Mouse (Mus musculus): Measurements from ENCODE around the gene Sptbn2. TPM values are rescaled to one million over a fixed set of nuclear protein-coding genes. Genes with fewer than 3 reads are reported as not detected.

Sptbn2 gene
- polyA plus RNA-seq, 1 experiment, result 57.0 TPM

DNA sequence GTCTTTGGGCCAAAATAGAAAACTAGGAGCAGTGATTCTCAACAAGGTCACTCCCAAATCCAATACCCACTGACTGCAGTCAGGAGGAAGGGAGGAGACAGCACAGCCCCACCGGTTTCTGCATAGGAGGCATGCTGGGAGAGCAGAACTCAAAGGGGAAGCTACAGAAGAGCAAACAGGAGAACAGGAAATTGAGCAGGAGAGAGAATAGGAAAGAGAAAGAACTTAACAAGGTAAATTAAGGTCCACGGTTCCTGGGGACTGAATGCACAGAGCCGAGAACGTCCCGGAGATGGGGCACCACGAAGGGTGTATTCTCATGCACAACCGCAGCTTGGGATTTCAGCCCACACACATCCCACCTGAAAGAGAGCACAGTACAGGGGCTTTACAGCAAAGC lies 74.2 kb downstream of the Sptbn2 start:
- no peak for DNase-seq (ENCODE audit: low read depth)
- no peak for TF ChIP-seq CTCF (IDR thresholded peaks at IDR 0.05; ENCODE audit: borderline replicate concordance, extremely low read depth, insufficient read depth, insufficient read length)
- no peak for TF ChIP-seq POLR2A (IDR thresholded peaks at IDR 0.05; ENCODE audit: borderline replicate concordance, extremely low read depth, insufficient read depth, insufficient read length, poor library complexity, severe bottlenecking)

DNA sequence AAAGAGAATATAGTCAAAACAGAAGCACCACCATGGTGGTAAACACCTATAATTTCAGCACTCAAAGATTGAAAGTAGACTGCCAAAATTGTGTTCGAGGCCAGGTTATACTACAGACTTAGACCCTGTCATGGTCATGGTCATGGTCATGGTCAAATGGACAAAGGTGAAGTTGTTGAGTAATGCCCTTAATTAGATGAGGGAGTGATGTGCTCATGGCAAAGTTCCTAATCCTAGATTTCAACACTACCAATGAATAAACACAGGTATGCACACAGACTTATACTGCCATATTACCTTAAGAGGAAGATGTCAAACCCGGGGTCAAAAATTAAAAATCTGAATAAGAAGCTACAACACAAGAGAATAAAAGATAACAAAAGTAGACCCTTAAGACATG lies 75.3 kb downstream of the Sptbn2 start:
- TF ChIP-seq POLR2A (IDR thresholded peaks at IDR 0.05; ENCODE audit: borderline replicate concordance, extremely low read depth, insufficient read depth, insufficient read length, poor library complexity, severe bottlenecking) (no peak), CTCF (IDR thresholded peaks at IDR 0.05; ENCODE audit: borderline replicate concordance, extremely low read depth, insufficient read depth, insufficient read length) (no peak)
- DNase-seq (ENCODE audit: low read depth), result no peak

DNA sequence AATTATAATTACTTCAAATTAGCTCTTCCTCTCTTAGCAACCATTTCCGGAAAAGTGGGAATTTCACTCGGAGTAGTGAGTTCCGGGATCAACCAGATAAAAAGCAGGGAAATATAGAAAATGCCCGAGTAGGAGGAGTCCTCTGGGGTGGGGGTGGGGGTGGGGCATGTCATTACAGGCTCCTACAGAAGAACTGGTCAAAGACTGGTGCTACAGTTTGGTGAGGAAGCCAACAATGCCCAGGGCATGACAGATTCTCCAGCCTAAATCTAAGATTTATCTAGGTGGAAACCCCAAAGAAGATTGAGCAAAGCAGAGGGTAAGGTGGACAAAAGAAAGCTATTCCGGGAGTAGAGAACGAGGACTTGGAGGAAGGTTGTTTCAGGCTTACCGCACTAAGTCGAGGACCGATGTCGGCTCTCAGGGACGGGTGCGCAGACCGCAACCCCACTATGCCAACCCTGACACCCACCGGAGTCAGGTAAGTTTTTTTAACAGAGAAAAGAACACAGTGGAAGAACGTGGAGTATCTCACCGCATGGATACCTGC lies 82.4 kb downstream of the Sptbn2 start:
- no peak for DNase-seq (ENCODE audit: low read depth)
- TF ChIP-seq CTCF (IDR thresholded peaks at IDR 0.05; ENCODE audit: borderline replicate concordance, extremely low read depth, insufficient read depth, insufficient read length) (no peak), POLR2A (IDR thresholded peaks at IDR 0.05; ENCODE audit: borderline replicate concordance, extremely low read depth, insufficient read depth, insufficient read length, poor library complexity, severe bottlenecking) (no peak)

DNA sequence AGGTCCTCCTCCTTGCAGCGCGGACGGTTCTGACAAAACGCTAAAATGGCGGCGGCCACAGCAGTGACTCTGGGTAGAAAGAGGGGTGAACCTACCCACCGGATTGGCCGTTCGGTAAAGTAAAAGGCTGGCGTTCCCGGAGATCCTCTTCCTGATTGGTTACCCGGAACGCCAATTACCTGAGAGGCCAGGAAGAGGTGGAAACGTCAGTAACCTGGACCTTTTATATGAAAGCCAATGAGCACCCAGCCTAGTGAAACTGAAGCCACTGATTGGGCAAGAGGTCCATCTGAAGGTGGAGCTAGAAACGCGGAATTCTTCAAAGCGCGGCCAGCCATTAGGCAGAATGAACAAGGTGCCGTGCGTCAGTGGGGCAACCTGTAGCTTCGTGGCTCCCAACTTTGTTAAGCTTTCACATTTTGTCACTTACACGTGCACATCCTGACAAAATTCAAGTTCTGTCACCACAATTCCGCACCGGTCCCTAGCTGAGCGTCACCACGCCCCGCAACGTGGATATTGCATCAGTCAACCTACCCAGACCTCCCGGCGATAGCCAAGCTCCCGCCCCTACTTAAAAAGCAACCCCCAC lies 83.0 kb downstream of the Sptbn2 start, which contains the start of gene Rbm4:
TSS of gene Rbm4 (minus strand) at position 71 of the 592 bp plus-strand sequence.
- DNase-seq (ENCODE audit: low read depth), result peak; percentile 100
- TF ChIP-seq POLR2A (IDR thresholded peaks at IDR 0.05; ENCODE audit: borderline replicate concordance, extremely low read depth, insufficient read depth, insufficient read length, poor library complexity, severe bottlenecking) (no peak; the same call in 1 of the 2 replicates), CTCF (IDR thresholded peaks at IDR 0.05; ENCODE audit: borderline replicate concordance, extremely low read depth, insufficient read depth, insufficient read length) (no peak)

DNA sequence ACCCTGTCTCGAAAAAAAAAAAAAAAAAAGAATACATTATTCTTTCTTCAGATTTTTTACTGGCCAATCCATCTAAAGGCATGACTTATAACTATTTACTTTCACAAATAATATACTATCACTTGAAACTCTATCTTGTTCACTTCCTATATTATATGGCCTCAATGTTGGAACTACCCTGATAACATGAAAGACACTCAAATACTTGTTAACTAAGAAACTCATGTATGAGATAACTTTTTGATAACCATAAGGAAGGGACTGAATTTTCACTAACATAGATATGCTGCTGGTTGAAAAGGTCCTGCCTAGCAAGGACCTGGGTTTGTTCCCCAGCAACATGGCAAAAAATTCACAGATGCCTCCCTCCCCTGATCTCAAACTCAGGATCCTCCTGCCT lies 85.0 kb downstream of the Sptbn2 start:
- DNase-seq (ENCODE audit: low read depth), result no peak
- TF ChIP-seq CTCF (IDR thresholded peaks at IDR 0.05; ENCODE audit: borderline replicate concordance, extremely low read depth, insufficient read depth, insufficient read length), result no peak
- no peak for TF ChIP-seq POLR2A (IDR thresholded peaks at IDR 0.05; ENCODE audit: borderline replicate concordance, extremely low read depth, insufficient read depth, insufficient read length, poor library complexity, severe bottlenecking)

DNA sequence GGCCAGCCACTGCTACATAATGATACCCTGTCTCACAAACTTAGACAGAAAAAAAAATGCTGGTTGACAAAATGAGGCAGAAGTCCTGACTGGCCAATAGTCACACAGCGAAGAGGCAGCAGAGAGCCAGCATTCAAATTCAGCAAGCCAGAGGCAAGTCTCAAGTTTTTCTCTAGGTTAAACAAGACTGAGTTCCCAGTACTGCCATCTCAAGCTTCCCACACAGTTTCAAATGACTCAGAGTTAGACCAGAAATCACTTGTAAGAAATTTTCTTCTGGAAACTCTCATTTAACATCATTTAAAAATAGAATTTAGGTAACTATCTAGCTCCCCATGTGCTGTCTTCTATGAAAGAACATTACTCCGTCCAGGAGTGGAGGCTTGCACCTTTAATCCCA lies 86.9 kb downstream of the Sptbn2 start:
- DNase-seq (ENCODE audit: low read depth), result no peak
- TF ChIP-seq POLR2A (IDR thresholded peaks at IDR 0.05; ENCODE audit: borderline replicate concordance, extremely low read depth, insufficient read depth, insufficient read length, poor library complexity, severe bottlenecking), result no peak
- TF ChIP-seq CTCF (IDR thresholded peaks at IDR 0.05; ENCODE audit: borderline replicate concordance, extremely low read depth, insufficient read depth, insufficient read length), result no peak

DNA sequence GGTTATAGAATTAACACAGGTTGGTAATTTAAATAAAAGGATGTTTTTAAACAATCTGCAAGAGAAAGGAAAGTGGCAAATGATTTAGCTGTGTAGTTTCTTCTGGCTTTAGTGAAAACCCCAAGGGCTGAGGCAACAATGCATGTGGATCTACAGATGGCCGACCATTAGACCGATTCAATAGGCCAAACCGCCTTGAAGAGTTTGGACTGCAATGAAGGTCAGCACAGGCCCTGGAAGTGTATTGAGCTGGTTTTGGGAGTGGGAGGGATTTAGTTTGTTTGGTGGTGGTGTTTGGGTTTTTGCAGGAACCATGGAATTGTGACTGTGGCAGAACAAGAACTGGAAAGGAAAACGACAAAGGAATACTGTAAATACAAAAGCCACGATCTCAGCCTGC lies 88.1 kb downstream of the Sptbn2 start:
- no peak for TF ChIP-seq CTCF (IDR thresholded peaks at IDR 0.05; ENCODE audit: borderline replicate concordance, extremely low read depth, insufficient read depth, insufficient read length)
- TF ChIP-seq POLR2A (IDR thresholded peaks at IDR 0.05; ENCODE audit: borderline replicate concordance, extremely low read depth, insufficient read depth, insufficient read length, poor library complexity, severe bottlenecking), result no peak
- no peak for DNase-seq (ENCODE audit: low read depth)

Other genes starting within 250 kb of the Sptbn2 start
- gene Syt12, start 233.7 kb upstream of the Sptbn2 start, polyA plus RNA-seq (2012; rRNA removed), result 1.7 and 2.9 TPM in 2 replicates
- 0.08 TPM in 1 of 2 replicates, not detected in the other for gene 2010003K11Rik, start 212.6 kb upstream of the Sptbn2 start, polyA plus RNA-seq (2012; rRNA removed)
- gene Pcx, start 200.7 kb upstream of the Sptbn2 start, polyA plus RNA-seq (2012; rRNA removed), result 12.4 and 19.4 TPM in 2 replicates
- gene Lrfn4, start 95.5 kb upstream of the Sptbn2 start, polyA plus RNA-seq (2012; rRNA removed), result 90.3 and 98.5 TPM in 2 replicates
- gene Rce1, start 85.5 kb upstream of the Sptbn2 start, polyA plus RNA-seq (2012; rRNA removed), result 65.2 and 115 TPM in 2 replicates
- gene Gm960, start 12.5 kb upstream of the Sptbn2 start, polyA plus RNA-seq (2012; rRNA removed), result 3.3 and 4.3 TPM in 2 replicates
- 97.3 and 97.9 TPM in 2 replicates for gene Rbm4b, start 45.3 kb downstream of the Sptbn2 start, polyA plus RNA-seq (2012; rRNA removed)
- 146 and 173 TPM in 2 replicates for gene Rbm4, start 82.7 kb downstream of the Sptbn2 start, polyA plus RNA-seq (2012; rRNA removed)
- gene Gm21992, start 100.4 kb downstream of the Sptbn2 start, polyA plus RNA-seq (2012; rRNA removed), result 28.7 and 57.0 TPM in 2 replicates
- gene Rbm14, start 100.5 kb downstream of the Sptbn2 start, polyA plus RNA-seq (2012; rRNA removed), result 70.7 and 85.4 TPM in 2 replicates
- gene Ccs, start 128.2 kb downstream of the Sptbn2 start, polyA plus RNA-seq (2012; rRNA removed), result 42.3 and 45.1 TPM in 2 replicates
- gene Ccdc87, start 128.2 kb downstream of the Sptbn2 start, polyA plus RNA-seq (2012; rRNA removed), result 0.30 and 0.62 TPM in 2 replicates
- gene Ctsf, start 144.0 kb downstream of the Sptbn2 start, polyA plus RNA-seq (2012; rRNA removed), result 73.6 and 85.2 TPM in 2 replicates
- 0.95 and 1.7 TPM in 2 replicates for gene Actn3, start 166.7 kb downstream of the Sptbn2 start, polyA plus RNA-seq (2012; rRNA removed)
- gene Zdhhc24, start 167.5 kb downstream of the Sptbn2 start, polyA plus RNA-seq (2012; rRNA removed), result 32.0 and 48.4 TPM in 2 replicates
- gene Bbs1, start 195.5 kb downstream of the Sptbn2 start, polyA plus RNA-seq (2012; rRNA removed), result 18.5 and 27.6 TPM in 2 replicates
- 111 and 122 TPM in 2 replicates for gene Dpp3, start 217.1 kb downstream of the Sptbn2 start, polyA plus RNA-seq (2012; rRNA removed)
- gene Peli3, start 232.0 kb downstream of the Sptbn2 start, polyA plus RNA-seq (2012; rRNA removed), result 10.3 and 14.2 TPM in 2 replicates